Mouse (Mus musculus) layer of hippocampus, postnatal 25 days (tissue): ENCODE data around the gene Ccser2. TPM values are rescaled to one million over a fixed set of nuclear protein-coding genes. Genes with fewer than 3 reads are reported as not detected.

Experiments
- DNase-seq, 2 experiments: peaks; one replicate each; pipeline ENCODE4 v3.0.0; 2022; ENCODE audit warnings: mixed read lengths in 2 of 2, low spot score in 1 of 2; ENCODE audit errors: extremely low spot score in 1 of 2
- total RNA-seq, 2 experiments: library from RNA; stranded (reverse); gene quantifications; 2 replicates each; pipeline ENCODE4 v1.2.3; 2021

Gene Ccser2
- total RNA-seq, 2 experiments from 2014 or later: 78.8 to 84.9 TPM

DNA sequence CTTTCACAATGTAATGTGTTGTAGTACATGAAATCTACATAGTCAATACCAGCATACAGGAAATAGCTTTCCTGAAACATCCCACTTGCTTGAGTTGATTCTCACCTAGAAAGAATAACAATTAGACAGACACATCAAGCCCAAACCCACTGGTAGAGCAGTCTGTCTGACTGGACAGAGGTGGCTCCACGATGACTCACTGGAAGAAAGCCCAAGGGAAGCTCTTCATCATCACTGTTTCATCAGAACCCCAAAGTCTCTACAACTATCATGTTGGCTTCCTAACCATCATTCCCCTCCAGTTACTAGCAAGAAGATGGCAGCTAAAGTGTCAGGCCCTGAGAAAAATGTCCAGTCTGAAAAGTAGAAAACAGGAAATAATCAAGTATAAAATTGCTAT, 83.5 kb downstream of the Ccser2 start:
- no peak for DNase-seq

- DNase-seq: no peak
Observed at GRCm38 (mm10) chr14:36883576-36883975, 85.0 kb downstream of the Ccser2 start.

GRCm38 (mm10) chr14:36870257-36870656, 98.3 kb downstream of the Ccser2 start:
- DNase-seq: no peak

DNA sequence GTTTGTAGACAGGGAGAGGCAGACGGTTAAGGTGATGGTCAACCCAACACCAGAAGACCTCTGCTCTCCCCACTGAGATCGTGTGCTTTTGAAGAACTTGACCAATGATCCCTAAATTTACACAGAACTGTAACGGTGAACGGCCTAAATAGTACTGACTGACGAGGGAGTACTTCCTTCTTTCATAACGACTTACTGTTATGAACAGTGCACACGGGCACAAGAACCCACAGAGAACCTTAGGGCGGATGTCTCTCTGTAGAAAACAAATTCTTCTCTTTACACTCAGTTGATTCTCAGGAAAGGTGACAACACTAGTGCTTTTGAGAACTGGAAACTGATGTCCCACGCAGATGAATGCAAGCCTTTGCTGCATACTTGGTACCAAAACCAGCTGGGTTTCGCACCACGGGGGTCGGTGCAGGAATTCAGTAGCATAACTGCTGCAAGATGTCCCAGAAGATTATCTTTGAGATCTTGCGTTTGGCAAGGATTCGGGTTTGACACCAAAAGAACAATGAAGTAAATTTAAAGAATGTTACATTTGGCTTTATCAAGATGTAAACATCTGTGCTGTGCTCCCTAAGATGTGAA, 99.7 kb downstream of the Ccser2 start:
- no peak for DNase-seq

- DNase-seq: peak; percentile 32 to 78
Observed at GRCm38 (mm10) chr14:36866966-36867700, 101.4 kb downstream of the Ccser2 start.

DNA sequence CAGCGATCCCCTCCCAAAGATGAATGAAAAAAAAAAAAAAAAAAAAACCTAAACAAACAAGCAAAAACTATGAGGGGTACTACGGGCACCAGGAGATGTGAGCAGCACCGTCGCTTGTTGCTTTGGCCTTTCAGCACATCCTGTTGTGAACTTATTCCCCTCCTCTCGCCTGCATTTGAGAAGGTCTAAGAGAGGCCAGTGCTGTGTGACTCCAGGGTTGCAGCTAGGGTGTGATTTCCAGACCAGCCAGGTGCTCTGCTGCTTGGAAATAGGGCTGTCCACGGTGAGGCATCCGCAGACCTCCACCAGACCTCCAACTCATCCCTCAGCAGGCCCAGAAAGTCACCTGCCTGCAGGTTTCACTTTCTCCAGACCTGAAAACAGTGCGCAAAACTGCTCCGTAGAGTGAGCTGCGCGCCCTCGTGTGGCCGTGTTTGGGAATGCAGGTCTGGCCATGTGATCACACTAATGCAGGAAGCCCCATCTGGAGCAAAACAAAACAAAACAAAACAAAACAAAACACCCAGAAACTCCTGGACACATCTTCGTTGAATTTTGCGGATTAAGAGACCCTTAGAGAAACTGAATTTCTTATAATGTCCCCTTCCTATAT, 104.6 kb downstream of the Ccser2 start:
- peak; percentile 87 to 99 for DNase-seq

DNA sequence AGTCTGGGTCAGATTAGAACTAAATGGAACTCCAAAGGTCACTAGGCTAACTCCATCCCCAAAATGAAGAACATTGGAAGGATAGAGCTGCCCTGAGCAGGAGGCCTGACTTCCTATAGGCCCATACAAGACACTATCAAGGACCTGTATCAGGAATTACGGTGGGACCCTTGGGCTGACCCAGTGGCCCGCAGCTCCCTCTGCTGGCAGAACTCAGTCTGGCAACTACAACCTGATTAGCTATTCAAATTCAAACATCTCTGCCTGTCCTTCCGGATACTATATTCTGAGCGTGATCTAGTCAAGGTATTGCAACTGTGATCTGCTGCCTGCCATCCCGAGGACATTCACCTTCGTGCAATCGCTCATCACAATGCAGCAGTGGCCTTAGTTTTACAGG, 106.2 kb downstream of the Ccser2 start:
- DNase-seq: peak; percentile 48 to 80

DNA sequence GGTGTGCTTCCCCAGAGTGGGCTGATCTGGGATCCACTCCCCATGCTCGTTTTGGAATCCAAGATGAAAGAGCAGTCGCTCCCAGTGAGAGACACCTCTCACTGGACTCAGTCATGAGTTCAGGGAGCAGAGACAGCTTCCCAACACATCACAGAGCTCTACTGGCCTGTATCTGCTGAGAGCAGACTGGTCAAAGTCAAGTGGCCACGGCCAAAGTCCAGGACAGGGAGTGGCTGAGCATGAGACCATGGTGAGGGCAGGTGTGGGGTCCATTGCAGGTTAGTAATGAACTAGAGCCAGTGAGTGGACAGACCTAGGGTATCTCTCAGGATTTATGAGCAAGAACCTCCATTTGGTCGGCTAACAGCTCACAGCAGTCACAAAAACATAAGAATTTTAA, 109.6 kb downstream of the Ccser2 start:
- no peak for DNase-seq

DNA sequence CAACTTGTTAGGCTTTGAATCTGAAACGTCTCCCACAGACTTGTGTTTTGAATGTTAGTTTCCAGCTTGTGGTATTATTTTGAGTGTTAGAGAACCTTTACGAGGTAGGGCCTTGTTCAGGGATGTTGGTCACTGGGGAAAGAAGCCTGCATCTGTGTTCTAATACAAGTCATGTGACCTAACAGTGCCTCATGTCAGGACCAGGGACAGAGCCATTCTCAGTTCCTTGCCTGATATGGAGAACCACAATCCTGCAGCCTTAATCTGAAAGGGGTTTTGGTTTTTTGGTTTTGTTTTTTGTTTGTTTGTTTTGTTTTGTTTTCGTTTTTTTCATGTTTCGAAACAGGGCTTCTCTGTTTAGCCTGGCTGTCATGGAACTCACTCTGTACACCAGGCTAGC, 115.6 kb downstream of the Ccser2 start:
- no peak for DNase-seq

DNA sequence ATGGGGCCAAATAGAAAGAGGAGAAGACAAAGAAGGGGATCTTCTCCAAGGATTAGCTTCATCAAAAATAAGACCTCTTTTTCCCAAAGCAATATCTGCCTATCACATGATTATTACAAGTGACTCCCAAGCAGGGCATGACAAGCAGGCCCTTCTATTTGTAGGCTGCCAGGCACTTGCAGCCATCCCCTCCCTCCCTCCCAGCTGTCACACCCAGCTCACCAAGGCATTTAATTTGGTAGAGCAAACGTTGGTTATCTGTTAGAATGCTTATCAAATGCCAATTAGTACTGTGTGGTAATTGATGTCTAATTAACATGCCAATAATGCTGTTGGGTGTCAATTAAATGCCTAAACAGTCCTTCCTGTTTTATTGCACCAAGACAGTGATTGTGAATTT, 119.7 kb downstream of the Ccser2 start:
- DNase-seq: no peak

Other genes with a start within 250 kb of the Ccser2 start
- not detected for gene Rgr, start 80.2 kb upstream of the Ccser2 start, total RNA-seq
- not detected for gene Lrit1, start 86.1 kb upstream of the Ccser2 start, total RNA-seq
- gene Lrit2, start 99.2 kb upstream of the Ccser2 start, total RNA-seq: not detected
- gene Cdhr1, start 129.6 kb upstream of the Ccser2 start, total RNA-seq: 1 to 10 TPM; 9.1 to 10.0 TPM
- gene 2610528A11Rik, start 145.2 kb upstream of the Ccser2 start, total RNA-seq: under 1 TPM in 1 of 2 experiments, not detected in 1; 0.81 TPM
- 100 to 1,000 TPM; 394 to 397 TPM for gene Ghitm, start 166.5 kb upstream of the Ccser2 start, total RNA-seq